ENCODE assay signal across 8 mouse cellular contexts in genomic region chr6:22122080-22122479, GRCm38 (mm10).
DNase-seq lines count a peak whose midpoint lies in the region; ATAC-seq and TF ChIP-seq lines count a peak whose summit lies in the region.

No protein-coding gene starts in this region.

- peak; percentile 31 for DNase-seq in thymus, adult 2 months
- DNase-seq in thymus, adult 18-20 months = no peak
- DNase-seq in cerebellum, adult 2 months = peak; percentile 21 to 55
- DNase-seq in kidney, postnatal 10 days = peak; percentile 51
- DNase-seq in lung, embryonic 14.5 days = peak; percentile 87
- DNase-seq in urinary bladder, postnatal 25 days (ENCODE audit: low spot score) = no peak

- 7% methylated on average over 12 of the region's 12 CpGs for WGBS in thymus, adult 2 months
- WGBS in cerebellum, adult 2 months = 35% methylated on average over 12 of the region's 12 CpGs
- 36% methylated on average over 12 of the region's 12 CpGs for WGBS in lung, embryonic 14.5 days

- no peak overlapping the region for H3K4me2 ChIP-seq in lung, embryonic 14.5 days

- no peak overlapping the region for H3K27ac ChIP-seq in thymus, adult 2 months (ENCODE audit: control insufficient read depth, insufficient read depth, low read length)
- H3K27ac ChIP-seq in cerebellum, adult 2 months (ENCODE audit: insufficient read depth, low read length) = no peak overlapping the region
- H3K27ac ChIP-seq in lung, embryonic 14.5 days (ENCODE audit: low read depth) = no peak overlapping the region

- H3K4me1 ChIP-seq in thymus, adult 2 months (replicated peaks; ENCODE audit: control insufficient read depth, insufficient read depth, low read length) = no peaks in the 10 kb centered on the region
- H3K4me1 ChIP-seq in cerebellum, adult 2 months (ENCODE audit: control insufficient read depth, insufficient read depth, low read length) = no peaks in the 10 kb centered on the region
- no peaks in the 10 kb centered on the region for H3K4me1 ChIP-seq in lung, embryonic 14.5 days (ENCODE audit: insufficient read depth)

- H3K27me3 ChIP-seq in thymus, adult 2 months (ENCODE audit: control insufficient read depth, insufficient read depth, low read length) = no peaks in the 10 kb centered on the region
- H3K27me3 ChIP-seq in cerebellum, adult 2 months (ENCODE audit: control insufficient read depth, insufficient read depth, low read length) = no peaks in the 10 kb centered on the region
- no peaks in the 10 kb centered on the region for H3K27me3 ChIP-seq in lung, embryonic 14.5 days (ENCODE audit: insufficient read depth, low read length)

- ATAC-seq in frontal cortex, adult (ENCODE audit: low TSS enrichment) = peak; percentile 98
- ATAC-seq in lung, embryonic 14.5 days (ENCODE audit: insufficient read depth) = no peak; the same call in 1 of the 2 replicates
- ATAC-seq in neutrophil, adult 5-6 weeks (ENCODE audit: extremely low read depth, insufficient number of reproducible peaks, low FRiP score, poor library complexity, severe bottlenecking) = peak; percentile 61; the same call in 1 of the 2 replicates

- H3K36me3 ChIP-seq in thymus, adult 2 months (ENCODE audit: control insufficient read depth, insufficient read depth, low read length) = no peaks in the 10 kb centered on the region
- 0 out of 2 replicates have a peak, but pooled peaks cover 4% of the 10 kb centered on the region for H3K36me3 ChIP-seq in lung, embryonic 14.5 days (ENCODE audit: insufficient read depth)

- TF ChIP-seq POLR2A in thymus, adult 2 months (IDR thresholded peaks at IDR 0.05; ENCODE audit: control insufficient read depth, extremely low read depth, insufficient read depth, low read length, poor library complexity) = no peak
- TF ChIP-seq POLR2A in cerebellum, adult 2 months (IDR thresholded peaks at IDR 0.05; ENCODE audit: borderline replicate concordance, insufficient read depth, low read length) = no peak

- H3K9me3 ChIP-seq in lung, embryonic 14.5 days (ENCODE audit: low read depth, low read length) = no peaks in the 10 kb centered on the region

- H3K9ac ChIP-seq in lung, embryonic 14.5 days = no peak overlapping the region

- no peak overlapping the region for H3K4me3 ChIP-seq in thymus, adult 2 months (ENCODE audit: control insufficient read depth, insufficient read depth, low read length)
- no peak overlapping the region for H3K4me3 ChIP-seq in cerebellum, adult 2 months (replicated peaks; ENCODE audit: insufficient read depth, low read depth, low read length)
- no peak overlapping the region for H3K4me3 ChIP-seq in lung, embryonic 14.5 days (ENCODE audit: low read depth, low read length)

- no peak for TF ChIP-seq CTCF in thymus, adult 2 months (IDR thresholded peaks at IDR 0.05; ENCODE audit: borderline replicate concordance, control insufficient read depth, extremely low read depth, insufficient read depth, low read length, poor library complexity)
- TF ChIP-seq CTCF in cerebellum, adult 2 months (IDR thresholded peaks at IDR 0.05; ENCODE audit: borderline replicate concordance, insufficient read depth, low read depth, low read length) = peak; percentile 56; the same call in 1 of the 2 replicates
- peak; percentile 73 for TF ChIP-seq CTCF in lung, embryonic 14.5 days (IDR thresholded peaks at IDR 0.05; ENCODE audit: low read depth)

Comparison
In these comparisons a context has a peak if more than half of its experiments do, and no peak if none do; other contexts are left out.
1. DNase-seq: peak in thymus, adult 2 months (single experiment), cerebellum, adult 2 months (2 of 2), kidney, postnatal 10 days (single experiment) and lung, embryonic 14.5 days (single experiment); none in thymus, adult 18-20 months (0 of 2) and urinary bladder, postnatal 25 days (single experiment).